ENCODE assay signal across 23 mouse cellular contexts in the genomic region with DNA sequence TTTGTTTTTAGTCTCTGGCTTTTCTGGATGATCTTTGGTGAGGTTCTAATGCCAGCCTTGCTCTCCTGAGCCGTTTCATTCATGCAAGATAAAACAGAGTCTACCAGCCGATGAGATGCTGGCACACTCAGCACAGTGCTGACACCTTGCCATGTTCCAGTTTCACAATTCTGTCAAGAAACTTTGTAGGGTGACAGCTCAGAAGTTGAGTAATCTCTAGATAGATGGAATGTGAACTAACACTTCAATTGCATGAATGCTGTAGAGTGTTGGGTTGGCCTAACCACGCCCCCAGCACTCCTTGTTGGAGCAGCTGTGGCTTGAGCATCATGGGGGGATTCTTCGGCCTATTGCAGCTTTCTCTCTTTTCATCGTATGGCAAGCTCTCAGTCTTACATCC.
A peak's percentile ranks its signal among the peaks of the same experiment; 100 is the strongest.
DNase-seq lines count a peak whose midpoint lies in the region; ATAC-seq and TF ChIP-seq lines count a peak whose summit lies in the region.
"Had no signal": no experiment of that assay in that cellular context is flagged by ENCODE, and none has a peak within 500 bp of the region (broad histone marks: within the 10 kb centered on the region; RNA-seq: fewer than 3 reads in every experiment).

No protein-coding gene starts in this region.

- H3K27me3 ChIP-seq in hindbrain, postnatal 0 days (ENCODE audit: insufficient read depth, low read length) = no peaks in the 10 kb centered on the region
- H3K27me3 ChIP-seq: embryonic facial prominence, embryonic 15.5 days; forebrain, embryonic 15.5 days; heart, embryonic 15.5 days; hindbrain, embryonic 13.5 days; midbrain, embryonic 12.5 days had no signal

- no peak overlapping the region for H3K4me3 ChIP-seq in brown adipose tissue, adult 24 weeks (ENCODE audit: insufficient read depth, low read depth, low read length)
- H3K4me3 ChIP-seq in hindbrain, postnatal 0 days (ENCODE audit: low read length) = no peak overlapping the region
- H3K4me3 ChIP-seq: embryonic facial prominence, embryonic 15.5 days; forebrain, embryonic 15.5 days; heart, embryonic 15.5 days; hindbrain, embryonic 13.5 days; left cerebral cortex, adult 2 months; limb, embryonic 10.5 days; midbrain, embryonic 12.5 days had no signal

- no peak for TF ChIP-seq CTCF in hindbrain, postnatal 0 days (IDR thresholded peaks at IDR 0.05; ENCODE audit: low read depth)

- 93% methylated on average over 5 of the region's 5 CpGs for WGBS in hindbrain, postnatal 0 days

- H3K9ac ChIP-seq in hindbrain, postnatal 0 days (replicated peaks; ENCODE audit: low read length) = no peak overlapping the region
- H3K9ac ChIP-seq: embryonic facial prominence, embryonic 15.5 days; forebrain, embryonic 15.5 days; heart, embryonic 15.5 days; hindbrain, embryonic 13.5 days; liver, postnatal 0 days; midbrain, embryonic 12.5 days had no signal

- DNase-seq in adrenal gland, postnatal 14 days = peak; percentile 71
- no peak for DNase-seq in adrenal gland, postnatal 4 days (ENCODE audit: low spot score in 2 of 2)
- DNase-seq in adipocyte (ENCODE audit: low spot score) = peak; percentile 83
- DNase-seq in lung, postnatal 25 days (ENCODE audit: low spot score) = peak; percentile 53
- DNase-seq in hindbrain, postnatal 0 days (ENCODE audit: low spot score) = no peak
- DNase-seq in embryo, embryonic 11 days = no peak
- DNase-seq: cerebellum, adult 8-10 months; heart, postnatal 36 days; kidney, adult 18-20 months; layer of hippocampus, adult 9-11 months; liver; liver, postnatal 0 days; thymus, adult 18-20 months had no signal

- H3K4me1 ChIP-seq in brown adipose tissue, adult 24 weeks (ENCODE audit: control insufficient read depth, insufficient read depth, insufficient read length, low read length) = peaks cover 16% of the 10 kb centered on the region
- H3K4me1 ChIP-seq in hindbrain, postnatal 0 days (ENCODE audit: insufficient read depth, low read length) = no peaks in the 10 kb centered on the region
- H3K4me1 ChIP-seq: embryonic facial prominence, embryonic 15.5 days; forebrain, embryonic 15.5 days; hindbrain, embryonic 13.5 days; limb, embryonic 10.5 days; midbrain, embryonic 12.5 days had no signal

- no peaks in the 10 kb centered on the region for H3K9me3 ChIP-seq in hindbrain, postnatal 0 days (ENCODE audit: low read length)
- H3K9me3 ChIP-seq: embryonic facial prominence, embryonic 15.5 days; forebrain, embryonic 15.5 days; heart, embryonic 15.5 days; hindbrain, embryonic 13.5 days; limb, embryonic 10.5 days; midbrain, embryonic 12.5 days had no signal

- no peaks in the 10 kb centered on the region for H3K36me3 ChIP-seq in hindbrain, postnatal 0 days (ENCODE audit: insufficient read depth, low read length)
- H3K36me3 ChIP-seq: forebrain, embryonic 15.5 days; hindbrain, embryonic 13.5 days; midbrain, embryonic 12.5 days had no signal

- H3K4me2 ChIP-seq in hindbrain, postnatal 0 days (ENCODE audit: low read depth, low read length) = no peak overlapping the region
- H3K4me2 ChIP-seq: embryonic facial prominence, embryonic 15.5 days; forebrain, embryonic 15.5 days; heart, embryonic 15.5 days; hindbrain, embryonic 13.5 days; midbrain, embryonic 12.5 days had no signal

- no peak for ATAC-seq in hindbrain, postnatal 0 days
- ATAC-seq: CD4-positive, CD25-positive, alpha-beta regulatory T cell, adult 4 months; forebrain, embryonic 15.5 days; inflammation-experienced regulatory T-cells, adult 6 months; liver, postnatal 0 days had no signal

- peak overlapping the region; percentile 23; the same call in 1 of the 2 replicates for H3K27ac ChIP-seq in brown adipose tissue, adult 24 weeks (replicated peaks; ENCODE audit: low read depth, low read length)
- no peak overlapping the region for H3K27ac ChIP-seq in hindbrain, postnatal 0 days
- H3K27ac ChIP-seq: embryonic facial prominence, embryonic 15.5 days; forebrain, embryonic 15.5 days; heart, embryonic 15.5 days; hindbrain, embryonic 13.5 days; left cerebral cortex, adult 2 months; limb, embryonic 10.5 days; midbrain, embryonic 12.5 days had no signal

Comparison
In these comparisons a context has a peak if more than half of its experiments do, and no peak if none do; other contexts are left out.
1. DNase-seq: peak in adrenal gland, postnatal 14 days (single experiment), adipocyte (single experiment) and lung, postnatal 25 days (single experiment); none in adrenal gland, postnatal 4 days (0 of 2), hindbrain, postnatal 0 days (single experiment) and embryo, embryonic 11 days (single experiment).